Mouse (Mus musculus): ENCODE results near the gene Raet1e. TPM values are rescaled to one million over a fixed set of nuclear protein-coding genes. Genes with fewer than 3 reads are reported as not detected.

Gene Raet1e
- polyA plus RNA-seq (2012; rRNA removed) = 1.4 and 1.9 TPM in 2 replicates

GRCm38 (mm10) chr10:22158310-22158999, at the start of gene Raet1e, which contains the start of gene H60b:
TSS of gene Raet1e (plus strand) at chr10:22158569.
TSS of gene H60b (plus strand) at chr10:22158586.

GRCm38 (mm10) chr10:22149073-22149690, 9.2 kb upstream of the Raet1e start, which contains the start of gene E030030I06Rik:
TSS of gene E030030I06Rik (minus strand) at chr10:22149270.

GRCm38 (mm10) chr10:22360252-22360651, 201.9 kb downstream of the Raet1e start, which contains the start of gene Raet1d:
TSS of gene Raet1d (plus strand) at chr10:22360552.

Other genes starting within 250 kb of the Raet1e start
- gene 4930444G20Rik, start 90.5 kb upstream of the Raet1e start, polyA plus RNA-seq (2012; rRNA removed) = not detected in 2 replicates
- gene E030030I06Rik, start 9.3 kb upstream of the Raet1e start, polyA plus RNA-seq (2012; rRNA removed) = 3.4 and 4.2 TPM in 2 replicates
- gene H60b, start within 50 bp of the Raet1e start, polyA plus RNA-seq (2012; rRNA removed) = 0.75 and 0.98 TPM in 2 replicates
- gene Raet1d, start 202.0 kb downstream of the Raet1e start, polyA plus RNA-seq (2012; rRNA removed) = 2.4 and 3.7 TPM in 2 replicates

Measured in central nervous system, embryonic 14 days (tissue).